Mouse (Mus musculus) bone marrow macrophage, adult 2 months (primary cell): ENCODE measurements around the gene Trim66.

Source experiments
- CTCF ChIP-seq: IDR thresholded peaks from 2 replicates; pipeline ENCODE4 v1.5.1; 2012; ENCODE audit warnings: low read depth, mild to moderate bottlenecking, low read length, moderate library complexity
- POLR2A ChIP-seq: IDR thresholded peaks from 2 replicates; pipeline ENCODE4 v1.6.1; 2012; ENCODE audit warnings: mild to moderate bottlenecking, low read depth, low read length, borderline replicate concordance

GRCm38 (mm10) chr7:109508034-109508433 is at the start of gene Trim66:
- no peak for TF ChIP-seq CTCF
- no peak for TF ChIP-seq POLR2A
